Mouse (Mus musculus): ENCODE measurements around the gene Ints13.

The Ints13 gene

GRCm38 (mm10) chr6:146500771-146501170, 76.9 kb downstream of the Ints13 start:
- no peak for DNase-seq (ENCODE audit: low read depth in 2 of 2, low spot score in 2 of 2)

DNA sequence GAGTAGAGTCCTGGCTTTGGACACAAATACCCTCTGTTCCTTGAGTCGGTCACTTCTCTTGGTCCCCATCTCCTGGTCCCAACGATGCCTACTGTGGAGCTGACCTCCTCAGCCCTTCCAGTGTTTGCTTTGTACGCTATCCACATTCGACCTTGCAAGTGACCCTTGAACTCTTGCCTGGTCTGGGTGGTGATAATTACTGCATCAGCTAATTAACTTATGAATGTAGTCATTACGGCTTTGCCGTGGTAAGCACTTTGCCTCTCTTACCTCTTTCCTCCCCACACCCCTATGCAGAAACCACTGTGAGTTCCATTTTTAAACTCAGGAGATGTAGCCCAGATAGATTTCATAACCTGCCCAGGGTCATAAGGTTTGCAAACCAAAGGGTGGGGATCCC, 77.4 kb downstream of the Ints13 start:
- DNase-seq (ENCODE audit: low read depth in 2 of 2, low spot score in 2 of 2) = no peak

Measured in CD8-positive naive resting alpha-beta T cell, adult 2 months (primary cell).